Mouse (Mus musculus): ENCODE data around the gene Stk39.

GRCm38 (mm10) chr2:68404274-68405162, 67.5 kb downstream of the Stk39 start:
- TF ChIP-seq POLR2A (IDR thresholded peaks at IDR 0.05; ENCODE audit: low read depth, low read length) (no peak), CTCF (IDR thresholded peaks at IDR 0.05; ENCODE audit: borderline replicate concordance, insufficient read depth, low read length) (no peak)
